Mouse (Mus musculus) G1E (cell line): ENCODE data around the gene Rprd1b.

Experiments used
- CTCF ChIP-seq: IDR thresholded peaks from 2 replicates; pipeline ENCODE4 v1.5.1; 2012; ENCODE audit warnings: low read depth, low read length, inconsistent platforms, mixed read lengths
- GATA1 ChIP-seq: IDR thresholded peaks from 2 replicates; pipeline ENCODE4 v1.6.1; 2012; ENCODE audit warnings: borderline replicate concordance, low read length, inconsistent platforms, mixed read lengths
- POLR2AphosphoS5 ChIP-seq: IDR thresholded peaks from 2 replicates; pipeline ENCODE4 v1.6.1; 2012; ENCODE audit warnings: low read depth, low read length, inconsistent platforms; ENCODE audit not compliant: insufficient replicate concordance
- TAL1 ChIP-seq: conservative IDR thresholded peaks from 2 replicates; pipeline ENCODE4 v1.6.1; 2012; ENCODE audit warnings: low read depth, low read length, inconsistent platforms, mixed read lengths

DNA sequence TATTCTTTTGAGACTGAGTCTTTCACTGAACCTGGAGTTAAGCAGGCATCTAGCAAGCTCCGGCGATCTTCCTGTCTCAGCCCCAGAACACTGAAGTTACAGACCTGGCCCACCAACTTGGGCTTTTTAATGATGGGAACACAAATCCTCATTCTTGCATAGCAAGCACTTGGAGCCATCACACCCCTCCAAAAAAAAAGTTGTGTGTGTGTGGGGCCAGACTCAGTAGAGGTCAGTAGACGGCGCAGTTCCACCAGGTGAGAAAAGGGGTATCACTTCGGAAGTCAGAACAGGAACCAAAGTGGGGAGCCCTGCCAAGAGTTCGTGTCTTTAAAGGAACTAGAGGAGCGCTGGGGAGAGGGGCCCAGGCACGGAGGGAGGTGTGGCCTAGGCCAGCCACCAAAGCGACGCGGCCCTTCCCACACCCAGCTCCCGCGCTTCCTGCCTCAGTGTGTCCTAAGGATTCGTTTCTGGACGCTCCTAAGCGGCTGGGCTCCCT is 393 bp upstream of the Rprd1b start:
- TF ChIP-seq CTCF (no peak), TAL1 (no peak), GATA1 (no peak), POLR2AphosphoS5 (no peak)
